Mouse (Mus musculus): ENCODE measurements around the gene Hspa4. TPM values are rescaled to one million over a fixed set of nuclear protein-coding genes. Genes with fewer than 3 reads are reported as not detected.
"Not testable (repeated sequence)": the region's sequence is repeated elsewhere in the genome, so short reads cannot be mapped to it uniquely, and the experiment has no call there.

Gene Hspa4
- polyA plus RNA-seq, 1 experiment from 2014 or later = 58.7 TPM

- Histone ChIP-seq H3K4me2 (replicated peaks) (peak within 1 kb of the TSS; percentile 76), H3K9ac (replicated peaks) (peak within 1 kb of the TSS; percentile 74), H3K4me1 (replicated peaks) (peaks cover 10% of the 10 kb centered on the region), H3K36me3 (peaks cover 18% of the 10 kb centered on the region), H3K4me3 (replicated peaks) (peak within 1 kb of the TSS; percentile 63), H3K27ac (peak within 1 kb of the TSS; percentile 62), H3K27me3 (no peaks in the 10 kb centered on the region), H3K9me3 (no peaks in the 10 kb centered on the region)
- peak; percentile 95 for ATAC-seq
- 1% methylated on average over 21 of the region's 21 CpGs for WGBS
These were observed 24.3 kb upstream of the Hspa4 start, which contains the start of gene Zcchc10 for GRCm38 (mm10) chr11:53324512-53324968. Gene Zcchc10, plus strand, starts transcription at chr11:53324679.

GRCm38 (mm10) chr11:53319867-53320266, 19.6 kb upstream of the Hspa4 start:
- 94% methylated on average over 13 of the region's 13 CpGs for WGBS
- H3K4me3 ChIP-seq (replicated peaks); H3K9ac ChIP-seq (replicated peaks); H3K27ac ChIP-seq; H3K4me2 ChIP-seq (replicated peaks); H3K4me1 ChIP-seq (replicated peaks); ATAC-seq; H3K9me3 ChIP-seq; H3K27me3 ChIP-seq; H3K36me3 ChIP-seq: not testable (repeated sequence)

GRCm38 (mm10) chr11:53318568-53318967, 18.3 kb upstream of the Hspa4 start:
- H3K9me3 ChIP-seq; H3K4me3 ChIP-seq (replicated peaks); H3K9ac ChIP-seq (replicated peaks); ATAC-seq; H3K4me1 ChIP-seq (replicated peaks); H3K36me3 ChIP-seq; H3K27ac ChIP-seq; H3K27me3 ChIP-seq; H3K4me2 ChIP-seq (replicated peaks): not testable (repeated sequence)
- 87% methylated on average over 3 of the region's 3 CpGs for WGBS

GRCm38 (mm10) chr11:53318041-53318440, 17.8 kb upstream of the Hspa4 start:
- Histone ChIP-seq H3K36me3 (no peaks in the 10 kb centered on the region), H3K9ac (replicated peaks) (no peak overlapping the region), H3K4me3 (replicated peaks) (no peak overlapping the region), H3K4me1 (replicated peaks) (no peaks in the 10 kb centered on the region), H3K27ac (no peak overlapping the region), H3K27me3 (no peaks in the 10 kb centered on the region), H3K4me2 (replicated peaks) (no peak overlapping the region), H3K9me3 (no peaks in the 10 kb centered on the region)
- ATAC-seq = no peak
- WGBS = 92% methylated on average over 7 of the region's 7 CpGs

GRCm38 (mm10) chr11:53316996-53317395, 16.7 kb upstream of the Hspa4 start:
- ATAC-seq = no peak
- H3K27ac ChIP-seq = no peak overlapping the region
- H3K9ac ChIP-seq (replicated peaks) = no peak overlapping the region
- no peak overlapping the region for H3K4me2 ChIP-seq (replicated peaks)
- no peaks in the 10 kb centered on the region for H3K4me1 ChIP-seq (replicated peaks)
- no peak overlapping the region for H3K4me3 ChIP-seq (replicated peaks)
- H3K36me3 ChIP-seq = no peaks in the 10 kb centered on the region
- no peaks in the 10 kb centered on the region for H3K9me3 ChIP-seq
- 57% methylated on average over 6 of the region's 6 CpGs for WGBS
- no peaks in the 10 kb centered on the region for H3K27me3 ChIP-seq

GRCm38 (mm10) chr11:53314770-53315173, 14.5 kb upstream of the Hspa4 start:
- no peaks in the 10 kb centered on the region for H3K4me1 ChIP-seq (replicated peaks)
- no peaks in the 10 kb centered on the region for H3K36me3 ChIP-seq
- no peak for ATAC-seq
- H3K4me2 ChIP-seq (replicated peaks) = no peak overlapping the region
- no peaks in the 10 kb centered on the region for H3K27me3 ChIP-seq
- no peak overlapping the region for H3K9ac ChIP-seq (replicated peaks)
- no peaks in the 10 kb centered on the region for H3K9me3 ChIP-seq
- WGBS = 67% methylated on average over 1 of the region's 1 CpGs
- H3K4me3 ChIP-seq (replicated peaks) = no peak overlapping the region
- H3K27ac ChIP-seq = no peak overlapping the region

GRCm38 (mm10) chr11:53312823-53313222, 12.6 kb upstream of the Hspa4 start:
- H3K36me3 ChIP-seq; H3K9ac ChIP-seq (replicated peaks); ATAC-seq; H3K27me3 ChIP-seq; H3K4me3 ChIP-seq (replicated peaks); H3K27ac ChIP-seq; H3K9me3 ChIP-seq; H3K4me2 ChIP-seq (replicated peaks); H3K4me1 ChIP-seq (replicated peaks): not testable (repeated sequence)
- 87% methylated on average over 1 of the region's 1 CpGs for WGBS

- Histone ChIP-seq H3K27ac (no peak overlapping the region), H3K9ac (replicated peaks) (no peak overlapping the region), H3K4me1 (replicated peaks) (no peaks in the 10 kb centered on the region), H3K27me3 (no peaks in the 10 kb centered on the region), H3K36me3 (no peaks in the 10 kb centered on the region), H3K4me3 (replicated peaks) (no peak overlapping the region), H3K4me2 (replicated peaks) (no peak overlapping the region), H3K9me3 (no peaks in the 10 kb centered on the region)
- 25% methylated on average over 1 of the region's 1 CpGs for WGBS
- no peak for ATAC-seq
These were observed 11.1 kb upstream of the Hspa4 start for GRCm38 (mm10) chr11:53311385-53311784.

GRCm38 (mm10) chr11:53308884-53309310, 8.6 kb upstream of the Hspa4 start:
- no peak overlapping the region for H3K4me3 ChIP-seq (replicated peaks)
- no peak overlapping the region for H3K27ac ChIP-seq
- no peaks in the 10 kb centered on the region for H3K36me3 ChIP-seq
- no peaks in the 10 kb centered on the region for H3K27me3 ChIP-seq
- no peak overlapping the region for H3K4me2 ChIP-seq (replicated peaks)
- H3K9me3 ChIP-seq = no peaks in the 10 kb centered on the region
- WGBS = 82% methylated on average over 2 of the region's 2 CpGs
- ATAC-seq = no peak
- no peak overlapping the region for H3K9ac ChIP-seq (replicated peaks)
- no peaks in the 10 kb centered on the region for H3K4me1 ChIP-seq (replicated peaks)

GRCm38 (mm10) chr11:53308251-53308864, 8.1 kb upstream of the Hspa4 start:
- no peak overlapping the region for H3K27ac ChIP-seq
- no peaks in the 10 kb centered on the region for H3K27me3 ChIP-seq
- no peaks in the 10 kb centered on the region for H3K9me3 ChIP-seq
- no peaks in the 10 kb centered on the region for H3K4me1 ChIP-seq (replicated peaks)
- H3K36me3 ChIP-seq = no peaks in the 10 kb centered on the region
- no peak overlapping the region for H3K4me3 ChIP-seq (replicated peaks)
- no peak overlapping the region for H3K9ac ChIP-seq (replicated peaks)
- no peak for ATAC-seq
- H3K4me2 ChIP-seq (replicated peaks) = no peak overlapping the region

- 71% methylated on average over 10 of the region's 10 CpGs for WGBS
- Histone ChIP-seq H3K4me2 (replicated peaks) (no peak overlapping the region), H3K27me3 (no peaks in the 10 kb centered on the region), H3K36me3 (no peaks in the 10 kb centered on the region), H3K9ac (replicated peaks) (no peak overlapping the region), H3K9me3 (no peaks in the 10 kb centered on the region), H3K4me1 (replicated peaks) (no peaks in the 10 kb centered on the region), H3K4me3 (replicated peaks) (no peak overlapping the region), H3K27ac (no peak overlapping the region)
- ATAC-seq = no peak
These were observed 7.4 kb upstream of the Hspa4 start for GRCm38 (mm10) chr11:53307558-53308065.

GRCm38 (mm10) chr11:53306965-53307364, 6.7 kb upstream of the Hspa4 start:
- WGBS = 90% methylated on average over 2 of the region's 2 CpGs
- Histone ChIP-seq H3K9ac (replicated peaks) (no peak overlapping the region), H3K27me3 (no peaks in the 10 kb centered on the region), H3K4me3 (replicated peaks) (no peak overlapping the region), H3K4me2 (replicated peaks) (no peak overlapping the region), H3K9me3 (no peaks in the 10 kb centered on the region), H3K4me1 (replicated peaks) (no peaks in the 10 kb centered on the region), H3K27ac (no peak overlapping the region), H3K36me3 (no peaks in the 10 kb centered on the region)
- no peak for ATAC-seq
